Mouse (Mus musculus) cerebellum, adult 2 months (tissue): ENCODE data around the gene Plekha3.

Experiments used
- CTCF ChIP-seq: fragments of 200-500 bp; IDR thresholded peaks from 2 replicates; pipeline ENCODE4 v1.5.1; 2011; ENCODE audit warnings: low read depth, mild to moderate bottlenecking, control low read depth, low read length, moderate library complexity, borderline replicate concordance; ENCODE audit not compliant: insufficient read depth
- POLR2A ChIP-seq: fragments of 200-500 bp; IDR thresholded peaks from 2 replicates; pipeline ENCODE4 v1.6.1; 2011; ENCODE audit warnings: low read length, control low read depth, borderline replicate concordance; ENCODE audit not compliant: insufficient read depth

- TF ChIP-seq POLR2A: no peak
- TF ChIP-seq CTCF: no peak
These were observed 27.7 kb downstream of the Plekha3 start for GRCm38 (mm10) chr2:76702751-76703150.
